Mouse (Mus musculus): ENCODE data around the gene Shisa7. TPM values are rescaled to one million over a fixed set of nuclear protein-coding genes. Genes with fewer than 3 reads are reported as not detected.

Shisa7 gene
- polyA plus RNA-seq (2012): not detected in 2 replicates

- TF ChIP-seq GATA1 (IDR thresholded peaks at IDR 0.05; ENCODE audit: low read length): no peak
These were observed at the start of gene Shisa7 for GRCm38 (mm10) chr7:4844245-4844916. TSS of gene Shisa7 (minus strand) at chr7:4844696.

DNA sequence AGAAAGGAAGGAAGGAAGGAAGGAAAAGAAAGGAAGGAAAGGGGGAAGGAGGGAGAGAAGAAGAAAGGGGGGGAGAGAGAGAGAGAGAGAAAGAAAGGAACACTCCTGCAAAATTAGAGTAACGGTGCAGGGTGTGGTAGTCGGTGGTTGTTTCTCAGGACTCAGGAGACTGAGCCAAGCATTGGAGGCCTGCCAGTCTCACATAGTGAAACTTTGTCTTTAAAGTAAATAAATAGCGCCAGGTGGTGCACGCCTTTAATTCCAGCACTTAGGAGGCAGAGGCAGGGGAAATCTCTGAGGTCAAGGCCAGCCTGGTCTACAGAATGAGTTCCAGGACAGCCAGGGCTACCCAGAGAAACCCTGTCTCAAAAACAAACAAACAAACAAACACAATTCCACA is 42.2 kb upstream of the Shisa7 start:
- TF ChIP-seq GATA1 (IDR thresholded peaks at IDR 0.05; ENCODE audit: low read length): no peak

DNA sequence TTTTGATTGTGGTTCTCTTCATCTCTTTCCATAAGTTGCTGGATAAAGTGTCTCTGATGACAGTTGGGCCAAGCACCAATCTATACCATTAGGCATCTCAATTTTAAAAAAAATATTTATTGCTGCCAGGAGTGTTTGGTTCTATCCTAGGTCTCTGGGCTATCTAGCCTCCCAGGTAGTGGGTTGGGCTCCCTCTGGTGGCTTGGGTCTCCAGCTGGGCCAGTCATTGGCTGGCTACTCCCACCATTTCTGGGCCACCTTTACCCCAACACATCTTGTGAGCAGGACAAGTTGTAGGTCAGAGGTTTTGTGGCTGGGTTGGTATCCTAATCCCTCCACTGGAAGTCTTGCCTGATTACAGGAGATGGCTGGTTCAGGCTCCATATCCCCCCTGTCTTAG is 33.7 kb upstream of the Shisa7 start:
- TF ChIP-seq GATA1 (IDR thresholded peaks at IDR 0.05; ENCODE audit: low read length): no peak

GRCm38 (mm10) chr7:4877226-4877625 is 32.7 kb upstream of the Shisa7 start:
- TF ChIP-seq GATA1 (IDR thresholded peaks at IDR 0.05; ENCODE audit: low read length): no peak

GRCm38 (mm10) chr7:4876753-4877221 is 32.3 kb upstream of the Shisa7 start, which contains the start of gene Isoc2a:
TSS of gene Isoc2a (plus strand) at chr7:4877153.
- TF ChIP-seq GATA1 (IDR thresholded peaks at IDR 0.05; ENCODE audit: low read length): no peak

- no peak for TF ChIP-seq GATA1 (IDR thresholded peaks at IDR 0.05; ENCODE audit: low read length)
These were observed 25.6 kb upstream of the Shisa7 start, which contains the start of gene Isoc2b for GRCm38 (mm10) chr7:4870133-4870532. TSS of gene Isoc2b (minus strand) at chr7:4870258.

DNA sequence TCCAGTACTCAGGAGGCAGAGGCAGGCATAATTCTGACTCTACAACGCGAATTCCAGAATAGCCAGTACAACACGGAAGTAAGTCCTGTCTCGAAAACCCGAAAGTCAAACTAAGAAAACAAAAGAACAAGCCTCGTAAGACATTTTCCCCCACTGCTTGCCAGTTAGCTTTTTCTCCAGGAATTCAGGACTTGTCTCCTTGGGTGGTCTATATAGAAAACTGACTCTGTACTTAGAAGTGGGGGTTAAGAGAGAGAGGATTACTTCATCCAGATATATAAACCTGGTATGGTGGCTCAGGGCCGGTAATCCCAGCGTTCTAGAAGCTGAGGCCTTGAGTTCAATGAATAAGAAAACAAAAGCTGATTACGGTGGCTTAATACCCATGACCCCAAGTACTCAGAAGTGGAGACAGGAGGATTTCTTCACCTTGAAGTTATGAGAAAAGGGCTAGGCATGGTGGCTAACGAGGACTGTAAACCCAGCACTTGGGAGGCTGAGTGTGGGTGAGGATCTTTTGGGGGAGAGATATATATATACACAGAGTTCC is 22.2 kb upstream of the Shisa7 start:
- no peak for TF ChIP-seq GATA1 (IDR thresholded peaks at IDR 0.05; ENCODE audit: low read length)

DNA sequence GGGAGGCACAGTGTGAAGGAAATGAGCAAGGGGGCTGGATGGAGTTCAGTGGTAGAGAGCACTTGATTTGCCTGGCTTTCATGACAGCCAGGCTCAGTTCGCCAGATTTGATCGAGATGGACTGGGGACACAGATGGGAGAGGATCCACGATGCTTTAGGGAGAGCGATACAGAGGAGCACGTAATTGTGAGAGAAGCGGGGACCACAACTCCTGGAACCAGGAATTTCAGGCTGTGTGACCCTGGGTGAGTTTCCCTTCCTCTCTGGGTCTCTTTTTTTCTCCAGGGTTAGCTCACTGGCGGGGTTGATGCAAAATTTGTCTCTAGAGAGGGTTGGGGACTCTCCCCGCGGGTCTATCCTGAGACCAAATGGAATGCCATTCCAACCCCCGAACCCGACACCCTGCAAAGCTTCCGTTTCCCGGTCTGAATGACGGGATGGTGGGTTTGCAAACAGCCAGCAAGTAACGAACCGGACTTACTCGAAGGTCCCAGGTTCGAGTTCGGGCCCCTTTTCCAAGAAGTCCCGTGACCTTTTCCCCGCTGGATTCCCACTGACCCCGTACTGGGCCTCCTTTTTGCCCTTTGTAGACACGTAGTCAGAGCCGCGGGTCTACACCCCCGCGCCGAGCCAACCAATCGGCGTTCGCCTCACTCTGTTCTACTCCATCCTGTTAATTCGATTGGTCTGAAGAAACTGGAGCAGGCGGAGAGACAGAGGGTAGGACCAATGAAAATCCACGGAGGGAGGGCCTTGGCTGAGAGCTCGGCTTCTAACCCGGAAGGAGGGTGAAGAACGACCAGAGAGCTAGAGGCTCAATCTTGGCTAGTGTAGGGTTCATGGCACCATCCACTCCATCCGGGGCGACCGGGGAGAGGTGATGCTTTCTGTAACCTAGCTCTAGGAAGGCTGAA is 21.3 kb upstream of the Shisa7 start:
- TF ChIP-seq GATA1 (IDR thresholded peaks at IDR 0.05; ENCODE audit: low read length): no peak

DNA sequence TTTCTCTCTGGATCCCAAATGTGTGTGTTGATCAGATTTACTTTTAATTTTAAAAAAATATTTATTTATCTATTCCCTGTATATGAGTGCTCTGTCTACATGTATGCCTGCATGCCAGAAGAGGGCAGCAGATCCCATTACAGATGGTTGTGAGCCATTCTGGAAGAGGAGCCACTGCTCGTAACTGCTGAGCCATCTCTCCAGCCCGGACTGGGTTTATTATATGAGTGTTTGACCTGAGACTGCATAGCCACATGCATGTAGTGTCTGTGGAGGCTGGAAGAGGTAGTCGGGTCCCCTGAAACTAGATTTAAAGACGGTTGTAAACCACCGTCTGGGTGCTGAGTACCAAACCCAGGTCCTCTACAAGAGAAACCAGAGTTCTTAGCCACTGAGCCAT is 20.6 kb upstream of the Shisa7 start:
- no peak for TF ChIP-seq GATA1 (IDR thresholded peaks at IDR 0.05; ENCODE audit: low read length)

DNA sequence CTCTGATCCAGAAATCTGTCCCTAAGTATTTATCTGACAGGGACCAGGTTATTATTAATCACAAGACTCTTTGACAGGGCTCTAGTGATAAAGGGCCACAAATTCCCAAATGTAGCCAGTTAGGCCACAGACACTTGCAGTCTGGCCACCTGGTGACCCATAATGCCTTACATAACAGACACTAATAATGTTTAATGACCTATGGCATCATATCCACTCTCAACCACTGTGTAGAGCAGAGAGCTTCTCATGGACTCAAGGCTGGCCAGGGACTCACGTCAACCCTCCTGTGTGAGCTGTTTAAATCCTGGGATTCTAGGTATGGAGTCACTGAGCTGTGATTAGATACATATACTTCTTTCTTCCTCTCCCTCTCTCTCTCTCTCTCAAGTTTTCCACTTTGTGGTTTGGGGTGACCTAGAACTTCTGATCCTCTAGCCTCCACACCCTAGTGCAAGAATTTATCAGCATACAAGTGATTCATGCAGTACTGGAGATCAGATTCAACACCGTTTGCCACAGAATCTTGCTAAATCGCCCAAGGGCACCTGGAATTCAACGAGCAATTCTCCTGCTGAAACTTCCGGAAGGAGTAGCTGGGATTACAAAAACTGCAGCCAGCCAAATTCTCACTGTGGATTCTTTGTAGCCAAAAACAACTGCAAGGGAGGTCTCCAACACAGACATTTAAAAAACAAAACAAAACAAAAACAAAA is 19.8 kb upstream of the Shisa7 start:
- no peak for TF ChIP-seq GATA1 (IDR thresholded peaks at IDR 0.05; ENCODE audit: low read length)

GRCm38 (mm10) chr7:4863541-4864080 is 19.1 kb upstream of the Shisa7 start:
- TF ChIP-seq GATA1 (IDR thresholded peaks at IDR 0.05; ENCODE audit: low read length): no peak

DNA sequence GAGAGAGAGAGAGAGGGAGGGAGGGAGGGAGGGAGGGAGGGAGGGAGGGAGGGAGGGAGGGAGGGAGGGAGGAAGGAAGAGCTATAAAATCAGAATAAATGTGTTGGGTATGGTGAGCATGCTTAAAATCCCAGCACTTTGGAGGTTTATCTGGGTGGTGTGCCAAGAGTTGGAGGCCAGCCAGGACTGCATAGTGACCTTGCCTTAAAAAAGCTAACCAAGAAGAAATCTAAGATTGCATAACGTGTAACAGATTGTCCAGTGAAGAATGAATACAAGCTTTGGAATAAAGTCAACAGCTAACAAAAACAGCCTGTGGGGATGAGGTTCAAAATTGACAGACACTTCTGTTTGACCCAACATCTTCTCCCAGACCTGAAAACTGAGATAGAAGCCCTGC is 18.5 kb upstream of the Shisa7 start:
- no peak for TF ChIP-seq GATA1 (IDR thresholded peaks at IDR 0.05; ENCODE audit: low read length)

GRCm38 (mm10) chr7:4859418-4859978 is 15.0 kb upstream of the Shisa7 start:
- no peak for TF ChIP-seq GATA1 (IDR thresholded peaks at IDR 0.05; ENCODE audit: low read length)

DNA sequence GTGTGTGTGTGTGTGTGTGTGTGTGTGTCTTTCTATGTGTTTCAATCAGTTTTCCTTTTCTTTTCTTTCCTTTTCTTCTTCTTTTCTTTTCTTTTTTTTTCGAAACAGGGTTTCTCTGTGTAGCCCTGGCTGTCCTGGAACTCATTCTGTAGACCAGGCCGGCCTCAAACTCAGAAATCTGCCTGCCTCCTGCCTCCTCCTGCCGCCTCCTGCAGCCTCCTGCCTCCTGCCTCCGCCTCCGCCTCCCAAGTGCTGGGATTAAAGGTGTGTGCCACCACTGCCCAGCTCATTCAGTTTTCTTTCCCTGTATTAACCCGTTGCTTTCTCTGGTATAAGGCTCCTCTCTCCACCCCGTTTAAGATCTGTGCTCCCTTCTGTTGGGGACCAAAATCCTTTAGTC is 12.8 kb upstream of the Shisa7 start:
- no peak for TF ChIP-seq GATA1 (IDR thresholded peaks at IDR 0.05; ENCODE audit: low read length)

DNA sequence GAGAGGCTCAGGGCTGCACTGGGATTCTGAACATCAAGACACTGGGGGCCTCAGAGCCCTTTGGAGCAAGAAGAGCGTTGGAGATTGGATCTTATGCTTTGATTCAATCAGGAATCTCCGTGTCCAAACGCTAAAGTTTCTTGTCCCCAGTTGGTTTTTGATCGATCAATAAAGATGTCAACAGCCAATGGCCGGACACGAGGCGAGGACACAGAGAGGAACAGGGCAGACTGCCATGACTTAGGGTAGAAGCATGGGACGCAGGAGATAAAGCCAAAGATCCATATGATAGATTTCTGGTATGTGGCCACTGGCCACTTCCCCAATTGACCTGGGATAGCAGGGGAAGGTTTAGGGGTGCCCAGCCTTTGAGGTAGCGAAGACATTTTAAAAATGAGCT is 12.0 kb upstream of the Shisa7 start:
- TF ChIP-seq GATA1 (IDR thresholded peaks at IDR 0.05; ENCODE audit: low read length): no peak

Measured in G1E-ER4 (cell line).